Mouse (Mus musculus): Measurements from ENCODE around the gene Ebpl. TPM values are rescaled to one million over a fixed set of nuclear protein-coding genes. Genes with fewer than 3 reads are reported as not detected.

Ebpl gene
- total and polyA plus RNA-seq, 3 experiments = 3.6 to 12.9 (median 4.8) TPM

GRCm38 (mm10) chr14:61390586-61390985, 30.3 kb upstream of the Ebpl start:
- H3K4me2 ChIP-seq (ENCODE audit: insufficient read depth, low read depth, poor library complexity, severe bottlenecking) = no peak overlapping the region
- H3K9me3 ChIP-seq (replicated peaks; ENCODE audit: low read length) = no peaks in the 10 kb centered on the region
- in situ Hi-C loops (cut with MboI; ENCODE audit: low pct_ligation_motif_present, low pct_unique_long_range_greater_than_20kb, low sequenced_read_pairs) (no loop called here), dilution Hi-C loops (cut with MboI; ENCODE audit: extremely low pct_ligation_motif_present, extremely low pct_unique_long_range_greater_than_20kb, low sequenced_read_pairs) (no loop called here)
- peaks cover 4 to 50% of the 10 kb centered on the region in 2 experiments for H3K36me3 ChIP-seq (replicated peaks in 1 of 2; ENCODE audit: control insufficient read depth in 1 of 2, insufficient read depth in 1 of 2, low read length in 1 of 2)
- H3K79me2 ChIP-seq (replicated peaks; ENCODE audit: control insufficient read depth, extremely low read depth, insufficient read depth, poor library complexity, severe bottlenecking) = no peaks in the 10 kb centered on the region
- TF ChIP-seq RCOR1 (conservative IDR thresholded peaks at IDR 0.05; ENCODE audit: low read depth, low read length) (no peak), MAX (IDR thresholded peaks at IDR 0.05; ENCODE audit: low read length) (no peak)
- H3K4me1 ChIP-seq (ENCODE audit: control insufficient read depth in 1 of 2, insufficient read depth in 2 of 2) = peaks cover 0 to 9% of the 10 kb centered on the region in 2 experiments; a peak in 1 of 4 replicates
- no peak for DNase-seq (ENCODE audit: extremely low read depth)
- no peak overlapping the region for H3K27ac ChIP-seq (ENCODE audit: insufficient read depth, low read depth)
- H3K9ac ChIP-seq (ENCODE audit: insufficient read depth, low read depth) = no peak overlapping the region
- no peak overlapping the region for H3K4me3 ChIP-seq (replicated peaks in 1 of 3; ENCODE audit: low read depth in 2 of 3, low read length in 2 of 3, poor library complexity in 1 of 3)
- no peaks in the 10 kb centered on the region for H3K27me3 ChIP-seq (replicated peaks)

- H3K4me3 ChIP-seq (replicated peaks in 1 of 3; ENCODE audit: low read depth in 2 of 3, low read length in 2 of 3, poor library complexity in 1 of 3) = no peak overlapping the region
- no peak overlapping the region for H3K27ac ChIP-seq (ENCODE audit: insufficient read depth, low read depth)
- in situ Hi-C loops (cut with MboI; ENCODE audit: low pct_ligation_motif_present, low pct_unique_long_range_greater_than_20kb, low sequenced_read_pairs) (no loop called here), dilution Hi-C loops (cut with MboI; ENCODE audit: extremely low pct_ligation_motif_present, extremely low pct_unique_long_range_greater_than_20kb, low sequenced_read_pairs) (no loop called here)
- no peaks in the 10 kb centered on the region for H3K27me3 ChIP-seq (replicated peaks)
- H3K9ac ChIP-seq (ENCODE audit: insufficient read depth, low read depth) = no peak overlapping the region
- no peak overlapping the region for H3K4me2 ChIP-seq (ENCODE audit: insufficient read depth, low read depth, poor library complexity, severe bottlenecking)
- TF ChIP-seq GABPA (IDR thresholded peaks at IDR 0.05; ENCODE audit: insufficient replicate concordance, low read depth, low read length) = no peak
- TF ChIP-seq NRF1 (IDR thresholded peaks at IDR 0.05; ENCODE audit: low read depth, low read length) = no peak
- TF ChIP-seq JUN (IDR thresholded peaks at IDR 0.05; ENCODE audit: insufficient read depth, low read depth, low read length) = no peak
- no peak for TF ChIP-seq NELFE (IDR thresholded peaks at IDR 0.05; ENCODE audit: low read depth, low read length)
- TF ChIP-seq HCFC1 (IDR thresholded peaks at IDR 0.05; ENCODE audit: low read depth, low read length) = no peak
- no peak for TF ChIP-seq POLR2A (IDR thresholded peaks at IDR 0.05; ENCODE audit: low read depth, low read length)
- no peak for TF ChIP-seq TCF12 (IDR thresholded peaks at IDR 0.05; ENCODE audit: low read depth, low read length)
- no peak for TF ChIP-seq MAFK (IDR thresholded peaks at IDR 0.05; ENCODE audit: insufficient replicate concordance, low read length)
- TF ChIP-seq JUND (conservative IDR thresholded peaks at IDR 0.05; ENCODE audit: low read depth, low read length) = no peak
- no peak for TF ChIP-seq UBTF (IDR thresholded peaks at IDR 0.05; ENCODE audit: low read depth, low read length)
- TF ChIP-seq ZKSCAN1 (IDR thresholded peaks at IDR 0.05; ENCODE audit: borderline replicate concordance, low read depth, low read length) = no peak
- no peaks in the 10 kb centered on the region for H3K4me1 ChIP-seq (ENCODE audit: control insufficient read depth in 1 of 2, insufficient read depth in 2 of 2)
- H3K36me3 ChIP-seq (replicated peaks in 1 of 2; ENCODE audit: control insufficient read depth in 1 of 2, insufficient read depth in 1 of 2, low read length in 1 of 2) = peaks cover 14 to 71% of the 10 kb centered on the region in 2 experiments
- no peak for DNase-seq (ENCODE audit: extremely low read depth)
- H3K9me3 ChIP-seq (replicated peaks; ENCODE audit: low read length) = no peaks in the 10 kb centered on the region
- no peaks in the 10 kb centered on the region for H3K79me2 ChIP-seq (replicated peaks; ENCODE audit: control insufficient read depth, extremely low read depth, insufficient read depth, poor library complexity, severe bottlenecking)
These were observed 7.1 kb upstream of the Ebpl start for GRCm38 (mm10) chr14:61367290-61367689.

- Histone ChIP-seq H3K36me3 (replicated peaks in 1 of 2; ENCODE audit: control insufficient read depth in 1 of 2, insufficient read depth in 1 of 2, low read length in 1 of 2) (peaks cover 7 to 52% of the 10 kb centered on the region in 2 experiments), H3K4me1 (ENCODE audit: control insufficient read depth in 1 of 2, insufficient read depth in 2 of 2) (peaks cover 4 to 12% of the 10 kb centered on the region in 2 experiments; a peak in 3 of 4 replicates), H3K27ac (ENCODE audit: insufficient read depth, low read depth) (no peak overlapping the region), H3K79me2 (replicated peaks; ENCODE audit: control insufficient read depth, extremely low read depth, insufficient read depth, poor library complexity, severe bottlenecking) (no peaks in the 10 kb centered on the region), H3K4me2 (ENCODE audit: insufficient read depth, low read depth, poor library complexity, severe bottlenecking) (no peak overlapping the region), H3K9ac (ENCODE audit: insufficient read depth, low read depth) (no peak overlapping the region), H3K4me3 (replicated peaks in 1 of 3; ENCODE audit: low read depth in 2 of 3, low read length in 2 of 3, poor library complexity in 1 of 3) (no peak overlapping the region), H3K27me3 (replicated peaks) (no peaks in the 10 kb centered on the region), H3K9me3 (replicated peaks; ENCODE audit: low read length) (no peaks in the 10 kb centered on the region)
- no peak for DNase-seq (ENCODE audit: extremely low read depth)
- TF ChIP-seq TCF12 (IDR thresholded peaks at IDR 0.05; ENCODE audit: low read depth, low read length) (no peak), JUN (IDR thresholded peaks at IDR 0.05; ENCODE audit: insufficient read depth, low read depth, low read length) (no peak), KAT2A (IDR thresholded peaks at IDR 0.05; ENCODE audit: insufficient replicate concordance, low read length) (no peak), CHD2 (IDR thresholded peaks at IDR 0.05; ENCODE audit: low read length) (no peak), POLR2A (IDR thresholded peaks at IDR 0.05; ENCODE audit: low read depth, low read length) (no peak)
- dilution Hi-C loops (cut with MboI; ENCODE audit: extremely low pct_ligation_motif_present, extremely low pct_unique_long_range_greater_than_20kb, low sequenced_read_pairs) = no loop called here
- in situ Hi-C loops (cut with MboI; ENCODE audit: low pct_ligation_motif_present, low pct_unique_long_range_greater_than_20kb, low sequenced_read_pairs) = no loop called here
These were observed 4.4 kb upstream of the Ebpl start for GRCm38 (mm10) chr14:61364656-61365055.

Data from CH12.LX (cell line).